In the genomic region with DNA sequence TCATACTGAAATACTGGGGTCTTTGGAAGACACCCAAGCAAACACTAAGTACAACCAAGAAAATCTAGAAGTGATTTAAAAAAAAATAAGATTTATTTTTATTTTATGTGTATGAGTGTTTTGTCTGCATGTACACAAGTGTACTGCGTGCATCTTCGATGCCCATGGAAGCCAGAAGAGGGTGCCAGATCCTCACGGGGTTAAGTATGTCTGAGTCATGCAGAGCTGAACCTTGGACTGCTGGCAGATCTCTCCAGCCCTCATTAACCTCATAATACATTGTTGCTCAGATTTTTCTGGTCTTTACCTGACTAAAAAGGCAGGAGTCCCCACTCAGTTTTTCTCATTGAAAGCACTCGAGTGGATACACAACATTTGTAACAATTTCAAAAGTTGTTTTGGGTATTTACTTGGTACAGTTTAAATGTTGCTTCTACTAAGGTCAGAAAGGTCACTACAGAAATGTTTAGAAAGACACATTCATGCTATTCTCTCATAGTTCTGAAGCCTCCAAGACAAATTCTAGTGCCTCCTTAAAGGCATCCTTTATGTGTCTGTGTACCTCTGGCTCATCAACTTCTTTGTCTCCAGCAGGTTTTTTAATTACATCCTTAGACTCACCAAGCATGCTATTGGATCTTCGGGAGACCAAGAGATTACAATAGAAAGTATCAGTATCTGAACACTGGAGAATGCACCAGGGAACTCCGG, we compare ENCODE assay signal across 22 mouse cellular contexts. TPM values are rescaled to one million over a fixed set of nuclear protein-coding genes. Genes with fewer than 3 reads are reported as not detected.
A peak's percentile ranks its signal among the peaks of the same experiment; 100 is the strongest.
DNase-seq lines count a peak whose midpoint lies in the region; TF ChIP-seq lines count a peak whose summit lies in the region.
"Had no signal": no experiment of that assay in that cellular context is flagged by ENCODE, and none has a peak within 500 bp of the region (broad histone marks: within the 10 kb centered on the region; RNA-seq: fewer than 3 reads in every experiment).

No protein-coding gene starts in this region.

- no peaks in the 10 kb centered on the region for H3K4me1 ChIP-seq in bone marrow, adult 2 months (ENCODE audit: control insufficient read depth, insufficient read depth, low read length)
- H3K4me1 ChIP-seq: embryonic facial prominence, embryonic 15.5 days; forebrain, embryonic 10.5 days; limb, embryonic 13.5 days; neural tube, embryonic 12.5 days had no signal

- no peak for TF ChIP-seq POLR2A in bone marrow, adult 2 months (IDR thresholded peaks at IDR 0.05; ENCODE audit: borderline replicate concordance, control insufficient read depth, low read depth, low read length)

- peak; percentile 31 for DNase-seq in adrenal gland, adult 2 months
- DNase-seq in adrenal gland, postnatal 4 days (ENCODE audit: low spot score in 2 of 2) = no peak
- peak; percentile 57 for DNase-seq in kidney, adult 9 months
- no peak for DNase-seq in kidney, postnatal 10 days
- peak; percentile 31 to 64 for DNase-seq in kidney, postnatal 36 days
- no peak for DNase-seq in right cerebral cortex, postnatal 14 days
- no peak for DNase-seq in heart, adult 9 months (ENCODE audit: low spot score in 2 of 2)
- DNase-seq: cerebellum, adult 9-11 months; embryo, embryonic 11 days; gastrocnemius, postnatal 10 days; heart, adult 2 months; lung, adult 18-20 months; thymus, postnatal 4 days had no signal

- H3K4me3 ChIP-seq in bone marrow, adult 2 months (replicated peaks; ENCODE audit: control insufficient read depth, low read depth, low read length) = no peak overlapping the region
- H3K4me3 ChIP-seq: embryonic facial prominence, embryonic 15.5 days; forebrain, embryonic 10.5 days; heart, adult 2 months; limb, embryonic 13.5 days; neural tube, embryonic 12.5 days had no signal

- 73% methylated on average over 6 of the region's 6 CpGs for WGBS in bone marrow, adult 2 months

- TF ChIP-seq CTCF in bone marrow, adult 2 months (IDR thresholded peaks at IDR 0.05; ENCODE audit: control insufficient read depth, insufficient read depth, low read length) = peak; percentile 32; the same call in 1 of the 2 replicates

- no peak overlapping the region for H3K27ac ChIP-seq in bone marrow, adult 2 months (ENCODE audit: control insufficient read depth, insufficient read depth, low read depth, low read length, poor library complexity)
- H3K27ac ChIP-seq: embryonic facial prominence, embryonic 15.5 days; forebrain, embryonic 10.5 days; heart, adult 2 months; limb, embryonic 13.5 days; neural tube, embryonic 12.5 days had no signal

RNA-seq across cellular contexts. Expression of a gene that starts 27.0 kb away (rescaled TPM):
- total RNA-seq in adrenal gland, adult 2 months (2021) = not detected
- not detected in 2 replicates for polyA plus RNA-seq in adrenal gland, adult 2 months (2012; rRNA removed)
- under 1 TPM in 1 of 2 experiments, not detected in 1; 0.20 TPM for total RNA-seq in adrenal gland, postnatal 4 days (2021)
- 4.9 and 18.6 TPM in 2 replicates for polyA plus RNA-seq in bone marrow, adult 2 months (2011; ENCODE audit: insufficient read depth, insufficient read length, low replicate concordance, missing spikeins)
- total RNA-seq: gastrocnemius, postnatal 10 days; heart, adult 2 months; monocyte, adult 5-6 weeks had no signal
- polyA plus RNA-seq: heart, postnatal 0 days; hindbrain, embryonic 11.5 days had no signal

RNA-seq across cellular contexts. Expression of a gene that starts 38.1 kb away (rescaled TPM):
- not detected for total RNA-seq in adrenal gland, adult 2 months (2021)
- not detected in 2 replicates for polyA plus RNA-seq in adrenal gland, adult 2 months (2012; rRNA removed)
- under 1 TPM in 1 of 2 experiments, not detected in 1; 0.11 TPM for total RNA-seq in adrenal gland, postnatal 4 days (2021)
- polyA plus RNA-seq in bone marrow, adult 2 months (2011; ENCODE audit: insufficient read depth, insufficient read length, low replicate concordance, missing spikeins) = not detected in 2 replicates
- total RNA-seq: gastrocnemius, postnatal 10 days; heart, adult 2 months; monocyte, adult 5-6 weeks had no signal
- polyA plus RNA-seq: forebrain, embryonic 10.5 days; heart, adult 2 months; heart, postnatal 0 days; hindbrain, embryonic 11.5 days; neural tube, embryonic 12.5 days; testis, adult 2 months had no signal

RNA-seq across cellular contexts. Expression of a gene that starts 53.2 kb away (rescaled TPM):
- total RNA-seq in adrenal gland, adult 2 months (2021) = 1 to 10 TPM; 3.7 to 5.9 TPM
- 2.6 and 3.8 TPM in 2 replicates for polyA plus RNA-seq in adrenal gland, adult 2 months (2012; rRNA removed)
- total RNA-seq in adrenal gland, postnatal 4 days (2021) = 1 to 10 TPM; 7.5 to 8.3 TPM
- 13.0 and 30.5 TPM in 2 replicates for polyA plus RNA-seq in bone marrow, adult 2 months (2011; ENCODE audit: insufficient read depth, insufficient read length, low replicate concordance, missing spikeins)

Comparison
In these comparisons a context has a peak if more than half of its experiments do, and no peak if none do; other contexts are left out.
1. DNase-seq: peak in adrenal gland, adult 2 months (single experiment), kidney, adult 9 months (single experiment) and kidney, postnatal 36 days (2 of 2); none in adrenal gland, postnatal 4 days (0 of 2), kidney, postnatal 10 days (single experiment), right cerebral cortex, postnatal 14 days (single experiment) and heart, adult 9 months (0 of 2).